Mouse (Mus musculus): ENCODE results near the gene Slc6a9. TPM values are rescaled to one million over a fixed set of nuclear protein-coding genes. Genes with fewer than 3 reads are reported as not detected.

The Slc6a9 gene
- polyA plus RNA-seq, 1 experiment from 2014 or later: 18.4 TPM

GRCm38 (mm10) chr4:117873615-117874014 lies 39.3 kb downstream of the Slc6a9 start:
- peaks cover 53% of the 10 kb centered on the region for H3K36me3 ChIP-seq (ENCODE audit: control insufficient read depth, insufficient read depth, low read length)
- H3K27ac ChIP-seq (replicated peaks; ENCODE audit: low read depth, low read length): no peak overlapping the region

GRCm38 (mm10) chr4:117878301-117878700 lies 44.0 kb downstream of the Slc6a9 start:
- Histone ChIP-seq H3K4me2 (ENCODE audit: low read length) (no peak overlapping the region), H3K9ac (replicated peaks; ENCODE audit: low read length) (no peak overlapping the region), H3K9me3 (ENCODE audit: control insufficient read depth, low read length) (no peaks in the 10 kb centered on the region), H3K4me1 (ENCODE audit: control insufficient read depth, insufficient read depth, low read length) (peaks cover 15% of the 10 kb centered on the region), H3K27me3 (ENCODE audit: control insufficient read depth, insufficient read depth, low read length) (no peaks in the 10 kb centered on the region), H3K4me3 (replicated peaks; ENCODE audit: low read depth, low read length) (no peak overlapping the region), H3K36me3 (ENCODE audit: control insufficient read depth, insufficient read depth, low read length) (peaks cover 72% of the 10 kb centered on the region), H3K27ac (replicated peaks; ENCODE audit: low read depth, low read length) (no peak overlapping the region)
- WGBS: 61% methylated on average over 10 of the region's 10 CpGs
- DNase-seq (no peak), ATAC-seq (ENCODE audit: low FRiP score, low TSS enrichment) (no peak)

More at GRCm38 (mm10) chr4:117873615-117874014, 39.3 kb downstream of the Slc6a9 start:
- Histone ChIP-seq H3K4me3 (replicated peaks; ENCODE audit: low read depth, low read length) (no peak overlapping the region), H3K27me3 (ENCODE audit: control insufficient read depth, insufficient read depth, low read length) (no peaks in the 10 kb centered on the region), H3K9me3 (ENCODE audit: control insufficient read depth, low read length) (no peaks in the 10 kb centered on the region), H3K4me2 (ENCODE audit: low read length) (no peak overlapping the region), H3K9ac (replicated peaks; ENCODE audit: low read length) (no peak overlapping the region), H3K4me1 (ENCODE audit: control insufficient read depth, insufficient read depth, low read length) (no peaks in the 10 kb centered on the region)
- WGBS: 90% methylated on average over 9 of the region's 9 CpGs
- no peak for DNase-seq
- ATAC-seq (ENCODE audit: low FRiP score, low TSS enrichment): no peak

GRCm38 (mm10) chr4:117878703-117879102 lies 44.4 kb downstream of the Slc6a9 start:
- WGBS: 80% methylated on average over 5 of the region's 5 CpGs
- H3K4me1 ChIP-seq (ENCODE audit: control insufficient read depth, insufficient read depth, low read length): peaks cover 18% of the 10 kb centered on the region
- no peak overlapping the region for H3K4me3 ChIP-seq (replicated peaks; ENCODE audit: low read depth, low read length)
- ATAC-seq (ENCODE audit: low FRiP score, low TSS enrichment): no peak
- H3K27ac ChIP-seq (replicated peaks; ENCODE audit: low read depth, low read length): no peak overlapping the region
- H3K9ac ChIP-seq (replicated peaks; ENCODE audit: low read length): no peak overlapping the region
- H3K4me2 ChIP-seq (ENCODE audit: low read length): no peak overlapping the region
- H3K36me3 ChIP-seq (ENCODE audit: control insufficient read depth, insufficient read depth, low read length): peaks cover 68% of the 10 kb centered on the region
- no peak for DNase-seq
- H3K27me3 ChIP-seq (ENCODE audit: control insufficient read depth, insufficient read depth, low read length): no peaks in the 10 kb centered on the region
- no peaks in the 10 kb centered on the region for H3K9me3 ChIP-seq (ENCODE audit: control insufficient read depth, low read length)

GRCm38 (mm10) chr4:117882701-117883691 lies 48.7 kb downstream of the Slc6a9 start, which contains the start of gene B4galt2:
B4galt2 (minus strand) TSS chr4:117883487.
- Histone ChIP-seq H3K4me3 (replicated peaks; ENCODE audit: low read depth, low read length) (peak within 1 kb of the TSS; percentile 82), H3K27ac (replicated peaks; ENCODE audit: low read depth, low read length) (peak within 1 kb of the TSS; percentile 78), H3K36me3 (ENCODE audit: control insufficient read depth, insufficient read depth, low read length) (peaks cover 52% of the 10 kb centered on the region), H3K4me2 (ENCODE audit: low read length) (peak within 1 kb of the TSS; percentile 78), H3K27me3 (ENCODE audit: control insufficient read depth, insufficient read depth, low read length) (no peaks in the 10 kb centered on the region), H3K4me1 (ENCODE audit: control insufficient read depth, insufficient read depth, low read length) (peaks cover 35% of the 10 kb centered on the region), H3K9ac (replicated peaks; ENCODE audit: low read length) (peak within 1 kb of the TSS; percentile 89), H3K9me3 (ENCODE audit: control insufficient read depth, low read length) (no peaks in the 10 kb centered on the region)
- WGBS: under 1% methylated on average over 75 of the region's 103 CpGs
- peak; percentile 87 for DNase-seq
- ATAC-seq (ENCODE audit: low FRiP score, low TSS enrichment): peak; percentile 60

- H3K9ac ChIP-seq (replicated peaks; ENCODE audit: low read length): peak overlapping the region; percentile 89
- peaks cover 35% of the 10 kb centered on the region for H3K4me1 ChIP-seq (ENCODE audit: control insufficient read depth, insufficient read depth, low read length)
- DNase-seq (no peak), ATAC-seq (ENCODE audit: low FRiP score, low TSS enrichment) (no peak)
- 100% methylated on average over 1 of the region's 1 CpGs for WGBS
- H3K27ac ChIP-seq (replicated peaks; ENCODE audit: low read depth, low read length): no peak overlapping the region
- H3K4me2 ChIP-seq (ENCODE audit: low read length): peak overlapping the region; percentile 78
- H3K4me3 ChIP-seq (replicated peaks; ENCODE audit: low read depth, low read length): peak overlapping the region; percentile 82; the same call in 1 of the 2 replicates
- H3K36me3 ChIP-seq (ENCODE audit: control insufficient read depth, insufficient read depth, low read length): peaks cover 45% of the 10 kb centered on the region
- no peaks in the 10 kb centered on the region for H3K9me3 ChIP-seq (ENCODE audit: control insufficient read depth, low read length)
- H3K27me3 ChIP-seq (ENCODE audit: control insufficient read depth, insufficient read depth, low read length): no peaks in the 10 kb centered on the region
These were observed 49.8 kb downstream of the Slc6a9 start for GRCm38 (mm10) chr4:117884146-117884545.

- WGBS: 93% methylated on average over 10 of the region's 10 CpGs
- Histone ChIP-seq H3K9ac (replicated peaks; ENCODE audit: low read length) (no peak overlapping the region), H3K4me1 (ENCODE audit: control insufficient read depth, insufficient read depth, low read length) (peaks cover 31% of the 10 kb centered on the region), H3K4me3 (replicated peaks; ENCODE audit: low read depth, low read length) (no peak overlapping the region), H3K27ac (replicated peaks; ENCODE audit: low read depth, low read length) (no peak overlapping the region), H3K4me2 (ENCODE audit: low read length) (no peak overlapping the region), H3K9me3 (ENCODE audit: control insufficient read depth, low read length) (no peaks in the 10 kb centered on the region), H3K36me3 (ENCODE audit: control insufficient read depth, insufficient read depth, low read length) (peaks cover 45% of the 10 kb centered on the region), H3K27me3 (ENCODE audit: control insufficient read depth, insufficient read depth, low read length) (no peaks in the 10 kb centered on the region)
- no peak for DNase-seq
- ATAC-seq (ENCODE audit: low FRiP score, low TSS enrichment): no peak
These were observed 50.8 kb downstream of the Slc6a9 start for GRCm38 (mm10) chr4:117885093-117885492.

- H3K36me3 ChIP-seq (ENCODE audit: control insufficient read depth, insufficient read depth, low read length): peaks cover 40% of the 10 kb centered on the region
- no peaks in the 10 kb centered on the region for H3K9me3 ChIP-seq (ENCODE audit: control insufficient read depth, low read length)
- DNase-seq (no peak), ATAC-seq (ENCODE audit: low FRiP score, low TSS enrichment) (no peak)
- H3K27ac ChIP-seq (replicated peaks; ENCODE audit: low read depth, low read length): no peak overlapping the region
- no peaks in the 10 kb centered on the region for H3K27me3 ChIP-seq (ENCODE audit: control insufficient read depth, insufficient read depth, low read length)
- peak overlapping the region; percentile 95 for H3K4me3 ChIP-seq (replicated peaks; ENCODE audit: low read depth, low read length)
- H3K4me2 ChIP-seq (ENCODE audit: low read length): peak overlapping the region; percentile 84
- H3K4me1 ChIP-seq (ENCODE audit: control insufficient read depth, insufficient read depth, low read length): peaks cover 28% of the 10 kb centered on the region
- WGBS: 85% methylated on average over 9 of the region's 9 CpGs
- H3K9ac ChIP-seq (replicated peaks; ENCODE audit: low read length): peak overlapping the region; percentile 86; the same call in 1 of the 2 replicates
These were observed 51.7 kb downstream of the Slc6a9 start for GRCm38 (mm10) chr4:117885994-117886393.

GRCm38 (mm10) chr4:117886644-117887043 lies 52.3 kb downstream of the Slc6a9 start:
- peaks cover 39% of the 10 kb centered on the region for H3K36me3 ChIP-seq (ENCODE audit: control insufficient read depth, insufficient read depth, low read length)
- 3% methylated on average over 24 of the region's 24 CpGs for WGBS
- H3K27me3 ChIP-seq (ENCODE audit: control insufficient read depth, insufficient read depth, low read length): no peaks in the 10 kb centered on the region
- peak overlapping the region; percentile 55; the same call in 1 of the 2 replicates for H3K27ac ChIP-seq (replicated peaks; ENCODE audit: low read depth, low read length)
- H3K4me2 ChIP-seq (ENCODE audit: low read length): peak overlapping the region; percentile 84
- no peaks in the 10 kb centered on the region for H3K9me3 ChIP-seq (ENCODE audit: control insufficient read depth, low read length)
- no peak for DNase-seq
- peaks cover 31% of the 10 kb centered on the region for H3K4me1 ChIP-seq (ENCODE audit: control insufficient read depth, insufficient read depth, low read length)
- no peak for ATAC-seq (ENCODE audit: low FRiP score, low TSS enrichment)
- H3K9ac ChIP-seq (replicated peaks; ENCODE audit: low read length): peak overlapping the region; percentile 86
- peak overlapping the region; percentile 95 for H3K4me3 ChIP-seq (replicated peaks; ENCODE audit: low read depth, low read length)
